Mouse (Mus musculus) spleen, postnatal 0 days (tissue): ENCODE measurements around the gene Defb19. TPM values are rescaled to one million over a fixed set of nuclear protein-coding genes. Genes with fewer than 3 reads are reported as not detected.

Experiments
- polyA plus RNA-seq: library from polyadenylated mRNA; unstranded; fragments of >200 nt; fragmentation: Nextera tagmentation; extraction: Ambion mirVana; gene quantifications from 2 replicates; pipeline ENCODE4 v1.2.1, GENCODE M21; 2015

The Defb19 gene
- polyA plus RNA-seq, result not detected in 2 replicates

GRCm38 (mm10) chr2:152580107-152580506, at the start of gene Defb19:
Defb19 (minus strand) TSS chr2:152580312.

GRCm38 (mm10) chr2:152626774-152627591, 46.9 kb upstream of the Defb19 start, which contains the start of gene Rem1:
Rem1 (plus strand) TSS chr2:152626951.

DNA sequence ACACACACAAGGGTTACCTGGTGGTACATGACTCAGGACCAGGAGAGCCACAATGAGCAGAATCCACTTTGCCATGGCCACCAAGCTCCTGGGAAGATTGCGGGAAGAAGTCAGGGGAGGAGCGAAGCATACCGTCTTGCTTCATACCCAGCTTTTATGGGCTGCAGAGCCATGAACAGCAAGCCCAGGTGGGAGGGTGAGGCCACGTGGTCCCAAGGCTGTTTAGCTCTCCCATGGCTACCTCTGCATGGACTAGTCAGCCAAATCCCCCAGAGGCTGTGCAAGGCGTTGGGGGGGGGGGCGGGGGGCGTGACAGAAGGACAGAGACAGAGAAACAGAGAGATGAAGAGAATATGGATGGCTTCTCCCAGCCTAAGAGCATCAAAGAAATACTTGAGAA, 42.8 kb upstream of the Defb19 start, which contains the start of gene Defb25:
TSS of gene Defb25 (minus strand) at position 101 of the 400 bp plus-strand sequence.

GRCm38 (mm10) chr2:152604057-152604456, 23.9 kb upstream of the Defb19 start, which contains the start of gene Defb36:
Defb36 (plus strand) TSS chr2:152604327.

DNA sequence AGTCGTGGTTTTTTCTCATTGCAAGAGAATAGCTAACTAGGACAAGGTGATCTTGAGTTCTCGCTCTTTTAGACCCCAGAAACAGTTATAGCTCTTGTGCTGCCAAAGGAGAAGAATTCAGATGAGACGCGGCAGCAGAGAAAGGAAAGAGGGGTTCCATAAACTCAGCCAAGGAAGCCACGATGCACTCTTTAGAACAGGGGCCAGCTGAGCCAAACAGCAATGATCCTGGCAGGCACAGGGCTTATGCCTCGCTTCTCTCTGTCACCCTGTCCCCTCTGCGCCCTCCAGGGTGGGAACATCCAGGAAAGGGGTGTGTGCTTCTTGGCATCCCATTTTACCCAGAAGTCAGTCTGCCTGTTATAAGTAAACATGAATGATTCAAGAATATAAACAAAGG, 19.2 kb upstream of the Defb19 start, which contains the start of gene Defb45:
TSS of gene Defb45 (minus strand) at position 101 of the 400 bp plus-strand sequence.

GRCm38 (mm10) chr2:152572114-152572794, 7.9 kb downstream of the Defb19 start, which contains the start of gene Defb21:
Defb21 (plus strand) TSS chr2:152572744.

GRCm38 (mm10) chr2:152569038-152569437, 11.1 kb downstream of the Defb19 start, which contains the start of gene Gm17416:
Gm17416 (plus strand) TSS chr2:152569338.

DNA sequence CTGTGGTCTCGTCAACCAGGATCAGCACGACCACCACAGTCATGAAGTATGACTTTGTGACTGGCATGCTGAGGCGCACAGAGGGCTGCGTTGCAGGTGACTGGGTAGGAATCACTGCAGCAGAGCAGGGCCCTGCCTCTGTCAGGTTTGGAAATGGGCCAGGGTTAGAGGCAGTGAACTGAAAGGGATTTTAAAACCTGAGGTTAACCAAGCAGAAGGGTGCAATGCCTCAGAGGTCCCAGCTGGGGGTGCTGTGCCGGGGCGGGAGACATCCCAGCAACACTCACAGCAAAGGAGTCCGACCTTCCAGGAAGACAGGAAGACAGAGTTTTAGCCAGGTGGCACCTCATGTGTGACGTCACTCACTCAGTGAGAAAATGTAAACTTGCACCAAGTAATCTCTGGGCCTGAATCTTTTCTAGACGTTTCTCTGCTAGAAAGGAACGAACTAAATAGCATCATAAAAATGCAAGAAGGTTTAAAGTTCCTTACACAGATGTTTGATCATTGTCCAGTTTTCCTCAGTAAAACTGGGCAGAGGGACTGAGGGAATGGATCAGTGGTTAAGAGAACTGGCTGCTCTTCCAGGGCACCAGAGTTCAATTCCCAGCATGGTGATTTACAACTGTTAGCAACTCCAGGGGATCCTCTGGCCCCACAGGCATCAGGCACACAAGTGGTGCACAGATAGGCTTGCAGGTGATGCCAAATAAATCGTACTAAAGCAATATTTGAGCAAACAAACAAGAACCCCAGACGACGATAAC, 40.0 kb downstream of the Defb19 start, which contains the start of gene Defb29:
TSS of gene Defb29 (minus strand) at position 155 of the 767 bp plus-strand sequence.

Other genes with a start within 250 kb of the Defb19 start
- 65.4 and 71.0 TPM in 2 replicates for gene Rbck1, start 247.7 kb downstream of the Defb19 start, polyA plus RNA-seq
- gene Trib3, start 236.3 kb downstream of the Defb19 start, polyA plus RNA-seq, result 1.2 and 1.8 TPM in 2 replicates
- gene Nrsn2, start 203.7 kb downstream of the Defb19 start, polyA plus RNA-seq, result not detected in 2 replicates
- gene Sox12, start 182.2 kb downstream of the Defb19 start, polyA plus RNA-seq, result 3.5 and 3.9 TPM in 2 replicates
- gene Zcchc3, start 165.3 kb downstream of the Defb19 start, polyA plus RNA-seq, result 15.6 and 16.3 TPM in 2 replicates
- 0.59 and 0.61 TPM in 2 replicates for gene 6820408C15Rik, start 164.7 kb downstream of the Defb19 start, polyA plus RNA-seq
- not detected in 2 replicates for gene Defb23, start 115.7 kb downstream of the Defb19 start, polyA plus RNA-seq
- gene Defb20, start 103.2 kb downstream of the Defb19 start, polyA plus RNA-seq, result not detected in 2 replicates
- gene Defb22, start 90.2 kb downstream of the Defb19 start, polyA plus RNA-seq, result not detected in 2 replicates
- gene Defb26, start 68.6 kb downstream of the Defb19 start, polyA plus RNA-seq, result not detected in 2 replicates
- gene Defb28, start 62.1 kb downstream of the Defb19 start, polyA plus RNA-seq, result not detected in 2 replicates
- gene Defb29, start 40.2 kb downstream of the Defb19 start, polyA plus RNA-seq, result not detected in 2 replicates
- not detected in 2 replicates for gene Gm17416, start 11.0 kb downstream of the Defb19 start, polyA plus RNA-seq
- not detected in 2 replicates for gene Defb21, start 7.6 kb downstream of the Defb19 start, polyA plus RNA-seq
- not detected in 2 replicates for gene Defb45, start 19.1 kb upstream of the Defb19 start, polyA plus RNA-seq
- gene Defb36, start 24.0 kb upstream of the Defb19 start, polyA plus RNA-seq, result not detected in 2 replicates
- gene Defb25, start 42.7 kb upstream of the Defb19 start, polyA plus RNA-seq, result 0.80 TPM in 1 of 2 replicates, not detected in the other
- gene Rem1, start 46.6 kb upstream of the Defb19 start, polyA plus RNA-seq, result 9.0 and 12.1 TPM in 2 replicates
- gene H13, start 89.1 kb upstream of the Defb19 start, polyA plus RNA-seq, result 57.9 and 64.3 TPM in 2 replicates
- 15.8 and 17.5 TPM in 2 replicates for gene Mcts2, start 106.7 kb upstream of the Defb19 start, polyA plus RNA-seq
- 57.6 and 63.5 TPM in 2 replicates for gene Id1, start 155.9 kb upstream of the Defb19 start, polyA plus RNA-seq
- gene Cox4i2, start 173.9 kb upstream of the Defb19 start, polyA plus RNA-seq, result 3.0 and 3.1 TPM in 2 replicates